Mouse (Mus musculus) heart, embryonic 12.5 days (tissue): ENCODE results near the gene Stx4a. TPM values are rescaled to one million over a fixed set of nuclear protein-coding genes. Genes with fewer than 3 reads are reported as not detected.

Source experiments
- ATAC-seq: fragments of 200-750 bp; cut with Nextera tagmentation; 2 replicates; pipeline ENCODE4 v1.8.0; 2017; ENCODE audit warnings: moderate TSS enrichment, moderate library complexity; ENCODE audit not compliant: insufficient number of reproducible peaks, low FRiP score
- H3K27ac ChIP-seq: fragments of 300-500 bp; sonication (generic); 2 replicates; pipeline ENCODE4 v1.5.1; 2016; ENCODE audit warnings: mild to moderate bottlenecking, moderate library complexity; ENCODE audit not compliant: poor library complexity, severe bottlenecking
- H3K27me3 ChIP-seq: fragments of 300-500 bp; sonication (generic); replicated peaks from 2 replicates; pipeline ENCODE4 v1.6.1; 2016; ENCODE audit warnings: mild to moderate bottlenecking, moderate library complexity
- H3K36me3 ChIP-seq: fragments of 300-500 bp; sonication (generic); 2 replicates; pipeline ENCODE4 v1.6.1; 2016; ENCODE audit warnings: mild to moderate bottlenecking, moderate library complexity
- H3K4me1 ChIP-seq: fragments of 300-500 bp; sonication (generic); replicated peaks from 2 replicates; pipeline ENCODE4 v1.6.1; 2016; ENCODE audit warnings: mild to moderate bottlenecking
- H3K4me2 ChIP-seq: fragments of 300-500 bp; sonication (generic); 2 replicates; pipeline ENCODE4 v1.6.1; 2016; ENCODE audit warnings: mild to moderate bottlenecking, moderate library complexity
- H3K4me3 ChIP-seq: fragments of 300-500 bp; sonication (generic); 2 replicates; pipeline ENCODE4 v1.5.1; 2016; ENCODE audit warnings: mild to moderate bottlenecking
- H3K9ac ChIP-seq: fragments of 300-500 bp; sonication (generic); 2 replicates; pipeline ENCODE4 v1.6.1; 2016; ENCODE audit warnings: mild to moderate bottlenecking, moderate library complexity
- H3K9me3 ChIP-seq: fragments of 300-500 bp; sonication (generic); replicated peaks from 2 replicates; pipeline ENCODE4 v1.6.1; 2016; ENCODE audit warnings: mild to moderate bottlenecking, moderate library complexity
- WGBS: fragments of 180-500 bp; shearing (Covaris S2); methylation state at CpG from one replicate; pipeline ENCODE4 v1.1.7; 2016; 5-methylcytosine and 5-hydroxymethylcytosine counted together
- polyA plus RNA-seq: library from polyadenylated mRNA; unstranded; fragments of >200 nt; fragmentation: Nextera tagmentation; extraction: Ambion mirVana; gene quantifications from 2 replicates; pipeline ENCODE4 v1.2.1, GENCODE M21; 2016

Stx4a gene
- polyA plus RNA-seq, 1 experiment from 2014 or later = 44.7 TPM

- no peak overlapping the region for H3K4me2 ChIP-seq
- H3K9ac ChIP-seq = no peak overlapping the region
- H3K4me1 ChIP-seq = peaks cover 4% of the 10 kb centered on the region
- WGBS = 95% methylated on average over 1 of the region's 1 CpGs
- no peaks in the 10 kb centered on the region for H3K9me3 ChIP-seq
- H3K4me3 ChIP-seq = no peak overlapping the region
- no peak for ATAC-seq
- H3K36me3 ChIP-seq = peaks cover 69% of the 10 kb centered on the region
- H3K27ac ChIP-seq = no peak overlapping the region
- H3K27me3 ChIP-seq = no peaks in the 10 kb centered on the region
Measured at GRCm38 (mm10) chr7:127799738-127800137, 24.4 kb upstream of the Stx4a start.

DNA sequence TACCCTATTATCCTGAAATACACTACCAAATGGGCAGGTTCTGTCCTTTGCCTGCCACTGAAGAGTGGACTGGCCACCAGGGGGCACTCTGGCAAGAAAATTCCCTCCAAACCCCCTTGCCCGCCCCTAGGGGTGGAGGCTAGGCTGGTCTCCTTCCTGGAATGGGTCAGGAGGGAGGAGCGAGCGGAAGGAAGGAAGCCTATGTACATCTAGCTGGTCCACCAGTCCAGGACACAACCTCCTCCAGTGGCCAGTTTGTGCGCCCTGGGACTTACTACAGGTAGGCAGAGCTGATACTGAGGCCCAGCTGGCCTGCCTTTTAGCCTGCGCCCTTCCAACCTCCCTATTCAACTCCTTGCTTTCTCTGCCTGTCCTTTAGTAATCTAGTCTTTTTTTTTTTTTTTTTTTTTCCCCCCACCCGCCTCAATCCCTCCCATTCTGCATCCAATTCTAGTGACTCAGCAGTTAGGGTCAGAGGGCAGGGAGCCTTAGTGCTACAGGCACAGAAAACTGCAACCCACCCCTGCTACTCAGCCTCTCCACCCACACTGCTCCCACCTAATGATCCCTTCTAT lies 23.6 kb upstream of the Stx4a start, which contains the start of gene Hsd3b7:
Gene Hsd3b7 (plus strand): TSS at position 170 of the 575 bp plus-strand sequence.
- Histone ChIP-seq H3K9ac (peak within 1 kb of the TSS; percentile 51), H3K4me2 (peak within 1 kb of the TSS; percentile 62), H3K4me1 (peaks cover 4% of the 10 kb centered on the region), H3K27ac (no peak within 1 kb of the TSS), H3K27me3 (no peaks in the 10 kb centered on the region), H3K4me3 (peak within 1 kb of the TSS; percentile 34), H3K9me3 (no peaks in the 10 kb centered on the region), H3K36me3 (peaks cover 61% of the 10 kb centered on the region)
- WGBS = 19% methylated on average over 6 of the region's 6 CpGs
- peak; percentile 83 for ATAC-seq

GRCm38 (mm10) chr7:127801010-127801621 lies 23.0 kb upstream of the Stx4a start:
- Histone ChIP-seq H3K4me1 (peaks cover 4% of the 10 kb centered on the region), H3K9ac (peak overlapping the region; percentile 51), H3K36me3 (peaks cover 55% of the 10 kb centered on the region), H3K9me3 (no peaks in the 10 kb centered on the region), H3K4me2 (peak overlapping the region; percentile 62), H3K4me3 (peak overlapping the region; percentile 34), H3K27ac (no peak overlapping the region), H3K27me3 (no peaks in the 10 kb centered on the region)
- 91% methylated on average over 8 of the region's 8 CpGs for WGBS
- ATAC-seq = 0 out of 2 replicates have a peak, but pooled peaks have one; percentile 2

DNA sequence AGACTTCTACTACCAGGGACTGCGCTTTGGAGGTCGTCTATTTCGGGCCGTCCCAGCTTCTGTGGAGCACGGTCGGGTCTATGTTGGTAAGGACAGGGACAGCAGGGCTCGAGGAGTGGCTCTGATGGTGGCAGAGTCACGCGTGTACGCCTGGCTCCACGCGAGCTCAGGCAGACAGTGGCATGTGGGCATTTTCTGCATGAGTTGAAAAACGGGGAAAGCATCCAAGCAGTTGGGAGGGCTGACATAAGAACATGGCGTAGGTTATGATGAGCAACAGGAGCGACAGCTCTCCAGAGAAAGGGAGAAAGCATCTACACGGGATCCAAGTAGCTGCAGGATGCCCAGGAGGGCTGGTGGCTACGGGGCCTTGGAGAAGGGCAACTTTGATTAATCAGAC lies 21.8 kb upstream of the Stx4a start:
- H3K9me3 ChIP-seq = no peaks in the 10 kb centered on the region
- no peak for ATAC-seq
- H3K27me3 ChIP-seq = no peaks in the 10 kb centered on the region
- H3K9ac ChIP-seq = no peak overlapping the region
- no peak overlapping the region for H3K4me2 ChIP-seq
- 88% methylated on average over 17 of the region's 17 CpGs for WGBS
- no peak overlapping the region for H3K27ac ChIP-seq
- H3K36me3 ChIP-seq = peaks cover 43% of the 10 kb centered on the region
- peaks cover 4% of the 10 kb centered on the region for H3K4me1 ChIP-seq
- no peak overlapping the region for H3K4me3 ChIP-seq

- H3K27ac ChIP-seq = no peak overlapping the region
- H3K4me3 ChIP-seq = no peak overlapping the region
- H3K4me2 ChIP-seq = no peak overlapping the region
- H3K9me3 ChIP-seq = no peaks in the 10 kb centered on the region
- H3K9ac ChIP-seq = no peak overlapping the region
- no peaks in the 10 kb centered on the region for H3K36me3 ChIP-seq
- ATAC-seq = no peak
- H3K27me3 ChIP-seq = no peaks in the 10 kb centered on the region
- WGBS = 61% methylated on average over 5 of the region's 5 CpGs
- H3K4me1 ChIP-seq = 0 out of 2 replicates have a peak, but pooled peaks cover under 1% of the 10 kb centered on the region
Measured at GRCm38 (mm10) chr7:127808821-127809220, 15.3 kb upstream of the Stx4a start.

- ATAC-seq = no peak
- no peak overlapping the region for H3K27ac ChIP-seq
- H3K36me3 ChIP-seq = no peaks in the 10 kb centered on the region
- 87% methylated on average over 1 of the region's 1 CpGs for WGBS
- no peaks in the 10 kb centered on the region for H3K27me3 ChIP-seq
- no peak overlapping the region for H3K4me3 ChIP-seq
- no peak overlapping the region for H3K4me2 ChIP-seq
- H3K4me1 ChIP-seq = 0 out of 2 replicates have a peak, but pooled peaks cover 2% of the 10 kb centered on the region
- H3K9ac ChIP-seq = no peak overlapping the region
- H3K9me3 ChIP-seq = no peaks in the 10 kb centered on the region
Measured at GRCm38 (mm10) chr7:127809846-127810245, 14.2 kb upstream of the Stx4a start.

GRCm38 (mm10) chr7:127810650-127811049 lies 13.4 kb upstream of the Stx4a start:
- Histone ChIP-seq H3K27me3 (no peaks in the 10 kb centered on the region), H3K9me3 (no peaks in the 10 kb centered on the region), H3K4me1 (0 out of 2 replicates have a peak, but pooled peaks cover 2% of the 10 kb centered on the region), H3K4me2 (no peak overlapping the region), H3K4me3 (no peak overlapping the region), H3K27ac (no peak overlapping the region), H3K9ac (no peak overlapping the region), H3K36me3 (no peaks in the 10 kb centered on the region)
- WGBS = 61% methylated on average over 10 of the region's 10 CpGs
- no peak for ATAC-seq

GRCm38 (mm10) chr7:127811240-127811639 lies 12.9 kb upstream of the Stx4a start:
- no peak for ATAC-seq
- no peaks in the 10 kb centered on the region for H3K36me3 ChIP-seq
- WGBS = 64% methylated on average over 4 of the region's 4 CpGs

GRCm38 (mm10) chr7:127812292-127812691 lies 11.8 kb upstream of the Stx4a start:
- no peak for ATAC-seq
- H3K36me3 ChIP-seq = no peaks in the 10 kb centered on the region
- no peak overlapping the region for H3K4me2 ChIP-seq
- no peaks in the 10 kb centered on the region for H3K27me3 ChIP-seq
- no peak overlapping the region for H3K9ac ChIP-seq
- WGBS = 76% methylated on average over 3 of the region's 3 CpGs
- H3K4me1 ChIP-seq = 0 out of 2 replicates have a peak, but pooled peaks cover 2% of the 10 kb centered on the region
- no peaks in the 10 kb centered on the region for H3K9me3 ChIP-seq
- H3K27ac ChIP-seq = no peak overlapping the region
- H3K4me3 ChIP-seq = no peak overlapping the region

More at GRCm38 (mm10) chr7:127811240-127811639, 12.9 kb upstream of the Stx4a start:
- H3K27me3 ChIP-seq = no peaks in the 10 kb centered on the region
- H3K9ac ChIP-seq = no peak overlapping the region
- no peak overlapping the region for H3K4me2 ChIP-seq
- no peak overlapping the region for H3K4me3 ChIP-seq
- no peak overlapping the region for H3K27ac ChIP-seq
- 0 out of 2 replicates have a peak, but pooled peaks cover 2% of the 10 kb centered on the region for H3K4me1 ChIP-seq
- H3K9me3 ChIP-seq = no peaks in the 10 kb centered on the region

- ATAC-seq = no peak
- H3K4me3 ChIP-seq = no peak overlapping the region
- no peaks in the 10 kb centered on the region for H3K27me3 ChIP-seq
- no peak overlapping the region for H3K4me2 ChIP-seq
- 76% methylated on average over 4 of the region's 4 CpGs for WGBS
- no peak overlapping the region for H3K27ac ChIP-seq
- 0 out of 2 replicates have a peak, but pooled peaks cover 2% of the 10 kb centered on the region for H3K4me1 ChIP-seq
- no peaks in the 10 kb centered on the region for H3K9me3 ChIP-seq
- H3K9ac ChIP-seq = no peak overlapping the region
- H3K36me3 ChIP-seq = no peaks in the 10 kb centered on the region
Measured at GRCm38 (mm10) chr7:127813821-127814220, 10.3 kb upstream of the Stx4a start.

- H3K9ac ChIP-seq = no peak overlapping the region
- no peak overlapping the region for H3K4me3 ChIP-seq
- no peak overlapping the region for H3K27ac ChIP-seq
- no peak overlapping the region for H3K4me2 ChIP-seq
- 0 out of 2 replicates have a peak, but pooled peaks cover 2% of the 10 kb centered on the region for H3K4me1 ChIP-seq
- H3K9me3 ChIP-seq = no peaks in the 10 kb centered on the region
- H3K27me3 ChIP-seq = no peaks in the 10 kb centered on the region
- 78% methylated on average over 19 of the region's 19 CpGs for WGBS
- H3K36me3 ChIP-seq = no peaks in the 10 kb centered on the region
- ATAC-seq = no peak
Measured at GRCm38 (mm10) chr7:127814241-127814921, 9.7 kb upstream of the Stx4a start.
